Mouse (Mus musculus) embryonic facial prominence, embryonic 14.5 days (tissue): ENCODE measurements around the gene Tmed3. TPM values are rescaled to one million over a fixed set of nuclear protein-coding genes. Genes with fewer than 3 reads are reported as not detected.

ENCODE experiments used
- ATAC-seq: fragments of 200-750 bp; cut with Nextera tagmentation; 2 replicates; pipeline ENCODE4 v1.8.0; 2017; ENCODE audit warnings: low read depth, moderate number of reproducible peaks, moderate TSS enrichment
- DNase-seq: peaks from one replicate; pipeline ENCODE4 v3.0.0-alpha.2; 2015; ENCODE audit warnings: low spot score
- H3K27ac ChIP-seq: fragments of 300-500 bp; sonication (generic); replicated peaks from 2 replicates; pipeline ENCODE4 v1.5.1; 2014; ENCODE audit warnings: low read depth, mild to moderate bottlenecking, low read length, moderate library complexity
- H3K27me3 ChIP-seq: fragments of 300-500 bp; sonication (generic); replicated peaks from 2 replicates; pipeline ENCODE4 v1.6.1; 2014; ENCODE audit warnings: low read length; ENCODE audit not compliant: control insufficient read depth, insufficient read depth
- H3K36me3 ChIP-seq: fragments of 300-500 bp; sonication (generic); 2 replicates; pipeline ENCODE4 v1.6.1; 2014; ENCODE audit warnings: low read length, mixed read lengths; ENCODE audit not compliant: control insufficient read depth, insufficient read depth
- H3K4me1 ChIP-seq: fragments of 300-500 bp; sonication (generic); 2 replicates; pipeline ENCODE4 v1.6.1; 2014; ENCODE audit warnings: antibody characterized with exemption, low read length; ENCODE audit not compliant: control insufficient read depth, insufficient read depth
- H3K4me2 ChIP-seq: fragments of 300-500 bp; sonication (generic); 2 replicates; pipeline ENCODE4 v1.6.1; 2014; ENCODE audit warnings: low read depth, mild to moderate bottlenecking, low read length, moderate library complexity, mixed read lengths
- H3K4me3 ChIP-seq: fragments of 300-500 bp; sonication (generic); 2 replicates; pipeline ENCODE4 v1.5.1; 2014; ENCODE audit warnings: low read depth, mild to moderate bottlenecking, low read length
- H3K9ac ChIP-seq: fragments of 300-500 bp; sonication (generic); 2 replicates; pipeline ENCODE4 v1.6.1; 2014; ENCODE audit warnings: low read depth, mild to moderate bottlenecking, low read length, moderate library complexity, mixed read lengths
- H3K9me3 ChIP-seq: fragments of 300-500 bp; sonication (generic); 2 replicates; pipeline ENCODE4 v1.6.1; 2016; ENCODE audit warnings: low read length; ENCODE audit not compliant: control insufficient read depth
- WGBS: fragments of 180-500 bp; shearing (Covaris S2); extraction: QIAGEN DNeasy Blood & Tissue Kit; methylation state at CpG from one replicate; pipeline ENCODE4 v1.1.7; 2014; 5-methylcytosine and 5-hydroxymethylcytosine counted together
- polyA plus RNA-seq: library from polyadenylated mRNA; unstranded; fragments of >200 nt; fragmentation: Nextera tagmentation; extraction: Ambion mirVana; gene quantifications from 2 replicates; pipeline ENCODE4 v1.2.1, GENCODE M21; 2014

Tmed3 gene
- polyA plus RNA-seq, 1 experiment from 2014 or later = 186 TPM

DNA sequence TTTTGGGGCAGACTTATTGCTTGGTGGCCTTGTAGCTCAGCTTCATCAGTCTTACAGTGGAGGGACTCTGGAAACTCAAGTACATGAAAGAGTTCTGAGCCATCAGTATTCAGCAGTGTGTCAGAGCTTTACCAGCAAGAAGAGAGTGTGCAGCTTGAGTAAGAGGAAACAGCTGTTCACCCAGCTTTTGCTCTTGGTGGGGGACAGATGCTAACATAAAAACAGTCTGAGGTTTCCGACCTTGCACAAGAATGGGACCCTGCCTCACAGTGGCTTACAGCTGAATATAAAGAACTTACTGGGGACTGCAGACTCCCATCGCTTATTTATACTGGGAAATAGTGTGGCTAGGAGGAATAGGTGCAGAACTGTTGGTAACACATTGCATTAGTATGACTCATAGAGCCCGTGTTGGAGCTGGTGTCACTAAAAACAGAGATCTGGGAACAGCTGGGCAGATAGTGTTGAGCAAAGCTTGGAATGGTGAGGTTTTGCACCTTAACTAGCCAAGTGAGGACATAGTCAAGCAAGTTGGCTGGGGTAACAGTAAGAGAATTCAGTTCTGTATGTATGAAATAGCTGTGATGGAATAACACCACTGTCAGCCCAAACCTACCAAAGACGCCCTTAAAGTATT lies 37.4 kb downstream of the Tmed3 start:
- no peak for ATAC-seq
- no peaks in the 10 kb centered on the region for H3K9me3 ChIP-seq
- no peak overlapping the region for H3K4me2 ChIP-seq
- no peaks in the 10 kb centered on the region for H3K27me3 ChIP-seq
- 62% methylated on average over 4 of the region's 4 CpGs for WGBS
- no peaks in the 10 kb centered on the region for H3K4me1 ChIP-seq
- no peak overlapping the region for H3K4me3 ChIP-seq
- DNase-seq = no peak
- H3K27ac ChIP-seq = no peak overlapping the region
- H3K36me3 ChIP-seq = no peaks in the 10 kb centered on the region
- no peak overlapping the region for H3K9ac ChIP-seq

DNA sequence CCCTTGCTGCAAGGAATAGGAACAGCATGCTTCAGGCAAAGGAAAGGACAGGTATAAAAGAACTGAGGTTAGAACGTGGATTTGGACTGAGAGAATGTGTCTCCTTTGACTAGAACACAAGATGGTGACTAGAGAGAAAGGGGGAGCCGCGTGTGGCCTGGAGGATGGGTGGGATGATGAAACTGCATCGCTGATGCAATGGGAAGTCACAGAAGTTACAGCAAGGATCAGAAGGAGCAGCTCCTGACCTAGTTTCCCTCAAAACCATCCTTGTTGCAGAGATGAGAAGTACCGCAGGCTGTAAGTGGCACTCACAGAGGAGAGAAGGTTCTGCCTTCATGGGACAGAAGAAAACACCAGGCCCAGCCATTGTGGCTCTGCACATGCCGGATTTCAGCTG lies 54.0 kb downstream of the Tmed3 start:
- Histone ChIP-seq H3K4me1 (no peaks in the 10 kb centered on the region), H3K36me3 (no peaks in the 10 kb centered on the region), H3K27ac (no peak overlapping the region), H3K4me2 (no peak overlapping the region), H3K4me3 (no peak overlapping the region), H3K9ac (no peak overlapping the region), H3K27me3 (no peaks in the 10 kb centered on the region), H3K9me3 (no peaks in the 10 kb centered on the region)
- no peak for ATAC-seq
- no peak for DNase-seq
- WGBS = 82% methylated on average over 6 of the region's 6 CpGs

Other genes starting within 250 kb of the Tmed3 start
- 0.17 and 0.18 TPM in 2 replicates for gene Minar1, start 81.9 kb downstream of the Tmed3 start, polyA plus RNA-seq
- gene Ankrd34c, start 33.4 kb upstream of the Tmed3 start, polyA plus RNA-seq = 0.08 TPM in 1 of 2 replicates, not detected in the other
- 0.78 and 1.2 TPM in 2 replicates for gene Rasgrf1, start 204.8 kb upstream of the Tmed3 start, polyA plus RNA-seq